Mouse (Mus musculus): ENCODE data around the gene Gm47985. TPM values are rescaled to one million over a fixed set of nuclear protein-coding genes. Genes with fewer than 3 reads are reported as not detected.

The Gm47985 gene
- 0.34 and 0.76 TPM in 2 replicates for polyA plus RNA-seq (2012; ENCODE audit: low replicate concordance)

DNA sequence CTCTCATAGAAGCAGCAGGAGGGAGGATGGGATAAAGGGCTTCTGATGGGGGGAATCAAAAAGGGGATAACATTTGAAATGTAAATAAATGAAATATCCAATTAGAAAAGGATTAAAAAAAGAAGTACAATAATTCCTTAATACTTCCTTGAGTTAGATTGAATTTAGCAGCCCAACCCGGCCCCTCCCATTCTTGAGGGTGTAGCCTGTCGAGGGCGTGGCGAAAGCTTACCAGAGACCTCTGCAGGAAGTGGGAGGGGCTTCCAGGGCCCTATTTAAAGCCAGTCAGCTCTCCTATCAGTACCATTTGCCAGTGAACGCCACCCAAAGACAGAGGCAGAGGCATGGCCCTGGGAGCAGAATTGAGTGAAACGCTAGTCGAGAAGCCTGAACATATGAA is at the start of gene Gm47985:
Gene Gm47985, plus strand, starts transcription at position 272 of the 400 bp plus-strand sequence.

GRCm38 (mm10) chr1:151192075-151192474 is 9.7 kb downstream of the Gm47985 start, which contains the start of gene Gm8947:
TSS of gene Gm8947 (plus strand) at chr1:151192376.

DNA sequence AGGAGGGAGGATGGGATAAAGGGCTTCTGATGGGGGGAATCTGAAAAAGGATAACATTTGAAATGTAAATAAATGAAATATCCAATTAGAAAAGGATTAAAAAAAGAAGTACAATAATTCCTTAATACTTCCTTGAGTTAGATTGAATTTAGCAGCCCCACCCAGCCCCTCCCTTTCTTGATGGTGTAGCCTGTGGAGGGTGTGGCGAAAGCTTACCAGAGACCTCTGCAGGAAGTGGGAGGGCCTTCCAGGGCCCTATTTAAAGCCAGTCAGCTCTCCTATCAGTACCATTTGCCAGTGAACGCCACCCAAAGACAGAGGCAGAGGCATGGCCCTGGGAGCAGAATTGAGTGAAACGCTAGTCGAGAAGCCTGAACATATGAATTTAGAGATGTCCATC is 15.8 kb downstream of the Gm47985 start, which contains the start of gene Gm47995:
Gene Gm47995, plus strand, starts transcription at position 329 of the 400 bp plus-strand sequence.

DNA sequence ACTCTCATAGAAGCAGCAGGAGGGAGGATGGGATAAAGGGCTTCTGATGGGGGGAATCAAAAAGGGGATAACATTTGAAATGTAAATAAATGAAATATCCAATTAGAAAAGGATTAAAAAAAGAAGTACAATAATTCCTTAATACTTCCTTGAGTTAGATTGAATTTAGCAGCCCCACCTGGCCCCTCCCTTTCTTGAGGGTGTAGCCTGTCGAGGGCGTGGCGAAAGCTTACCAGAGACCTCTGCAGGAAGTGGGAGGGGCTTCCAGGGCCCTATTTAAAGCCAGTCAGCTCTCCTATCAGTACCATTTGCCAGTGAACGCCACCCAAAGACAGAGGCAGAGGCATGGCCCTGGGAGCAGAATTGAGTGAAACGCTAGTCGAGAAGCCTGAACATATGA is 21.5 kb downstream of the Gm47985 start, which contains the start of gene 3110040M04Rik:
Gene 3110040M04Rik, plus strand, starts transcription at position 304 of the 400 bp plus-strand sequence.

DNA sequence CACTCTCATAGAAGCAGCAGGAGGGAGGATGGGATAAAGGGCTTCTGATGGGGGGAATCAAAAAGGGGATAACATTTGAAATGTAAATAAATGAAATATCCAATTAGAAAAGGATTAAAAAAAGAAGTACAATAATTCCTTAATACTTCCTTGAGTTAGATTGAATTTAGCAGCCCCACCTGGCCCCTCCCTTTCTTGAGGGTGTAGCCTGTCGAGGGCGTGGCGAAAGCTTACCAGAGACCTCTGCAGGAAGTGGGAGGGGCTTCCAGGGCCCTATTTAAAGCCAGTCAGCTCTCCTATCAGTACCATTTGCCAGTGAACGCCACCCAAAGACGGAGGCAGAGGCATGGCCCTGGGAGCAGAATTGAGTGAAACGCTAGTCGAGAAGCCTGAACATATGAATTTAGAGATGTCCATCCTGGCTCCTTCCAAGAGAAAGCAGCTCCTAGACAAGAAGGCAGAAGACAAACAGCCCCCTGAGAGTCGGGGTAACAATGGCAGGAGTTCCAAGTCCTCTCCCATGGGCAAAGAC is 27.6 kb downstream of the Gm47985 start, which contains the start of gene Gm47996:
Gene Gm47996, plus strand, starts transcription at position 308 of the 532 bp plus-strand sequence.

Other genes with a start within 250 kb of the Gm47985 start
- 0.08 and 0.39 TPM in 2 replicates for gene Hmcn1, start 189.1 kb upstream of the Gm47985 start, polyA plus RNA-seq (2012; ENCODE audit: low replicate concordance)
- gene Gm8947, start 9.8 kb downstream of the Gm47985 start, polyA plus RNA-seq (2012; ENCODE audit: low replicate concordance), result 0.24 TPM in 1 of 2 replicates, not detected in the other
- 0.46 and 0.82 TPM in 2 replicates for gene Gm47995, start 15.9 kb downstream of the Gm47985 start, polyA plus RNA-seq (2012; ENCODE audit: low replicate concordance)
- 0.50 and 0.81 TPM in 2 replicates for gene 3110040M04Rik, start 21.6 kb downstream of the Gm47985 start, polyA plus RNA-seq (2012; ENCODE audit: low replicate concordance)
- 0.31 TPM in 1 of 2 replicates, not detected in the other for gene Gm47996, start 27.6 kb downstream of the Gm47985 start, polyA plus RNA-seq (2012; ENCODE audit: low replicate concordance)
- gene Ivns1abp, start 161.9 kb downstream of the Gm47985 start, polyA plus RNA-seq (2012; ENCODE audit: low replicate concordance), result 64.8 and 128 TPM in 2 replicates
- gene Swt1, start 245.9 kb downstream of the Gm47985 start, polyA plus RNA-seq (2012; ENCODE audit: low replicate concordance), result 0.18 and 0.99 TPM in 2 replicates
- gene Trmt1l, start 246.0 kb downstream of the Gm47985 start, polyA plus RNA-seq (2012; ENCODE audit: low replicate concordance), result 16.9 and 25.4 TPM in 2 replicates

Data from leukemia stem cell, adult 10-12 weeks (primary cell).